Mouse (Mus musculus) megakaryocyte, embryonic 14.5 days (primary cell): ENCODE results near the gene Nudcd2.

ENCODE experiments used
- FLI1 ChIP-seq: IDR thresholded peaks from 2 replicates; pipeline ENCODE4 v1.6.1; 2012; ENCODE audit warnings: low read length, inconsistent platforms, mixed read lengths
- GATA1 ChIP-seq: IDR thresholded peaks from 3 replicates; pipeline ENCODE4 v1.6.1; 2012; ENCODE audit warnings: mixed read lengths, low read length, inconsistent platforms, borderline replicate concordance

- TF ChIP-seq GATA1 (no peak), FLI1 (no peak)
Measured at GRCm38 (mm10) chr11:40786900-40787299, 53.4 kb downstream of the Nudcd2 start.
